Mouse (Mus musculus) cerebellum, adult 2 months (tissue): ENCODE measurements around the gene Bfsp2.

Experiments used
- CTCF ChIP-seq: fragments of 200-500 bp; IDR thresholded peaks from 2 replicates; pipeline ENCODE4 v1.5.1; 2011; ENCODE audit warnings: low read depth, mild to moderate bottlenecking, control low read depth, low read length, moderate library complexity, borderline replicate concordance; ENCODE audit not compliant: insufficient read depth
- POLR2A ChIP-seq: fragments of 200-500 bp; IDR thresholded peaks from 2 replicates; pipeline ENCODE4 v1.6.1; 2011; ENCODE audit warnings: low read length, control low read depth, borderline replicate concordance; ENCODE audit not compliant: insufficient read depth

DNA sequence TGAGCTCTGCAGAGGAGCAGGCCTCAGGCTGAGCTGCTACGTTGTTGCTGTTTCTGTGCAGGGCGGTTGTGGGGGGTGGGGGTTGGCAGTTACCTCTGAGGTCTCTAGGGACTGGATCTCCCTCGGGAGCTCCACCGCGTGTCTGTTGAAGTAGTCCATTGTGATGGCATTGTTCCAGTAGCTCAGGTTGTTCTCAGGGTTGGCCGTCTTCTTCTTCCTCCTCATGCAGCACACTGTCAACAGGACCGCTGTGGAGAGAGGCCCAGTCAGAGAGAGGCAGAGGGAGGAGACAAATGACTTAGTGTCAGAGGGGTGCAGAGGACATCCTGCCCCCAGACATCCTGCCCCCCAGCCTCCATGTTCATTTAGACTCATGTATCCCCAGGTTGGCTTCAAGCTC lies 8.9 kb upstream of the Bfsp2 start:
- no peak for TF ChIP-seq CTCF
- TF ChIP-seq POLR2A, result no peak
